15 mouse cellular contexts compared by ENCODE assay signal in genomic region chr10:86272826-86273225, GRCm38 (mm10). TPM values are rescaled to one million over a fixed set of nuclear protein-coding genes. Genes with fewer than 3 reads are reported as not detected.
DNase-seq lines count a peak whose midpoint lies in the region; ATAC-seq and TF ChIP-seq lines count a peak whose summit lies in the region.
"Had no signal": no experiment of that assay in that cellular context is flagged by ENCODE, and none has a peak within 500 bp of the region (broad histone marks: within the 10 kb centered on the region; RNA-seq: fewer than 3 reads in every experiment).

No protein-coding gene starts in this region.

- H3K4me3 ChIP-seq in forebrain, embryonic 13.5 days: no peak overlapping the region
- H3K4me3 ChIP-seq in forebrain, embryonic 14.5 days (ENCODE audit: low read depth, low read length): no peak overlapping the region
- H3K4me3 ChIP-seq in heart, postnatal 0 days (ENCODE audit: low read depth, low read length): no peak overlapping the region
- no peak overlapping the region for H3K4me3 ChIP-seq in lung, postnatal 0 days (ENCODE audit: low read depth, low read length)
- H3K4me3 ChIP-seq: neural tube, embryonic 12.5 days had no signal

- DNase-seq in forebrain, embryonic 14.5 days (ENCODE audit: low spot score): no peak
- no peak for DNase-seq in heart, postnatal 0 days (ENCODE audit: low spot score)
- DNase-seq in heart, postnatal 36 days: no peak
- no peak for DNase-seq in lung, postnatal 0 days (ENCODE audit: low spot score)
- no peak for DNase-seq in lung, postnatal 14 days
- no peak for DNase-seq in thymus, postnatal 25 days
- DNase-seq in embryo, embryonic 11 days: no peak
- DNase-seq: cerebellum, postnatal 10 days; left cerebral cortex, postnatal 4 days; right cerebral cortex, postnatal 25 days had no signal

- H3K27ac ChIP-seq in forebrain, embryonic 13.5 days: 0 out of 2 replicates have a peak overlapping the region, but pooled peaks have one; percentile 5
- H3K27ac ChIP-seq in forebrain, embryonic 14.5 days (ENCODE audit: low read depth, low read length): no peak overlapping the region
- H3K27ac ChIP-seq in heart, postnatal 0 days (ENCODE audit: low read depth): peak overlapping the region; percentile 76
- H3K27ac ChIP-seq in lung, postnatal 0 days (ENCODE audit: low read length): peak overlapping the region; percentile 85
- H3K27ac ChIP-seq: hindbrain, postnatal 0 days; liver, embryonic 14.5 days; neural tube, embryonic 12.5 days had no signal

- no peaks in the 10 kb centered on the region for H3K36me3 ChIP-seq in forebrain, embryonic 13.5 days (ENCODE audit: poor library complexity, severe bottlenecking)
- H3K36me3 ChIP-seq in forebrain, embryonic 14.5 days (ENCODE audit: control insufficient read depth, insufficient read depth, low read length): no peaks in the 10 kb centered on the region
- H3K36me3 ChIP-seq in heart, postnatal 0 days (replicated peaks; ENCODE audit: control insufficient read depth, insufficient read depth, low read length): no peaks in the 10 kb centered on the region
- no peaks in the 10 kb centered on the region for H3K36me3 ChIP-seq in lung, postnatal 0 days (ENCODE audit: insufficient read depth, low read length)
- H3K36me3 ChIP-seq: neural tube, embryonic 12.5 days had no signal

- 92% methylated on average over 3 of the region's 3 CpGs for WGBS in forebrain, embryonic 13.5 days
- WGBS in forebrain, embryonic 14.5 days: 94% methylated on average over 3 of the region's 3 CpGs
- 64% methylated on average over 3 of the region's 3 CpGs for WGBS in heart, postnatal 0 days
- 74% methylated on average over 3 of the region's 3 CpGs for WGBS in lung, postnatal 0 days

- H3K9me3 ChIP-seq in forebrain, embryonic 13.5 days (replicated peaks): no peaks in the 10 kb centered on the region
- no peaks in the 10 kb centered on the region for H3K9me3 ChIP-seq in forebrain, embryonic 14.5 days (replicated peaks; ENCODE audit: control insufficient read depth, low read length)
- H3K9me3 ChIP-seq in heart, postnatal 0 days (replicated peaks; ENCODE audit: control insufficient read depth, low read length): no peaks in the 10 kb centered on the region
- H3K9me3 ChIP-seq in lung, postnatal 0 days (ENCODE audit: low read length): no peaks in the 10 kb centered on the region
- H3K9me3 ChIP-seq: neural tube, embryonic 12.5 days had no signal

- no peak for TF ChIP-seq CTCF in heart, postnatal 0 days (IDR thresholded peaks at IDR 0.05; ENCODE audit: low read depth)
- TF ChIP-seq CTCF in lung, postnatal 0 days (IDR thresholded peaks at IDR 0.05): no peak

- H3K27me3 ChIP-seq in forebrain, embryonic 13.5 days: no peaks in the 10 kb centered on the region
- no peaks in the 10 kb centered on the region for H3K27me3 ChIP-seq in forebrain, embryonic 14.5 days (replicated peaks; ENCODE audit: control insufficient read depth, insufficient read depth, low read length)
- no peaks in the 10 kb centered on the region for H3K27me3 ChIP-seq in heart, postnatal 0 days (ENCODE audit: control insufficient read depth, insufficient read depth, low read length)
- no peaks in the 10 kb centered on the region for H3K27me3 ChIP-seq in lung, postnatal 0 days (replicated peaks; ENCODE audit: insufficient read depth, low read length)
- H3K27me3 ChIP-seq: neural tube, embryonic 12.5 days had no signal

- H3K9ac ChIP-seq in forebrain, embryonic 13.5 days: no peak overlapping the region
- no peak overlapping the region for H3K9ac ChIP-seq in forebrain, embryonic 14.5 days (ENCODE audit: low read length)
- no peak overlapping the region for H3K9ac ChIP-seq in heart, postnatal 0 days (replicated peaks; ENCODE audit: low read depth, low read length)
- no peak overlapping the region for H3K9ac ChIP-seq in lung, postnatal 0 days (replicated peaks; ENCODE audit: low read depth)
- H3K9ac ChIP-seq: liver, embryonic 14.5 days; neural tube, embryonic 12.5 days had no signal

- intact Hi-C loops in heart, postnatal 36 days (cut with DNase I): loop anchor here (5.0 kb wide), 2 partner anchors 91 to 136 kb away; no protein-coding TSS in a partner anchor

- no peaks in the 10 kb centered on the region for H3K4me1 ChIP-seq in forebrain, embryonic 13.5 days
- no peaks in the 10 kb centered on the region for H3K4me1 ChIP-seq in forebrain, embryonic 14.5 days (ENCODE audit: control insufficient read depth, insufficient read depth, low read length)
- H3K4me1 ChIP-seq in heart, postnatal 0 days (ENCODE audit: control insufficient read depth, insufficient read depth): no peaks in the 10 kb centered on the region
- H3K4me1 ChIP-seq in lung, postnatal 0 days (ENCODE audit: insufficient read depth, low read depth, low read length): no peaks in the 10 kb centered on the region
- H3K4me1 ChIP-seq: neural tube, embryonic 12.5 days had no signal

- TF ChIP-seq EP300 in heart, postnatal 0 days (IDR thresholded peaks at IDR 0.05; ENCODE audit: low read depth): no peak
- no peak for TF ChIP-seq EP300 in lung, postnatal 0 days (IDR thresholded peaks at IDR 0.05)

- H3K4me2 ChIP-seq in forebrain, embryonic 13.5 days: no peak overlapping the region
- no peak overlapping the region for H3K4me2 ChIP-seq in forebrain, embryonic 14.5 days (ENCODE audit: low read length)
- H3K4me2 ChIP-seq in heart, postnatal 0 days (ENCODE audit: low read depth, low read length): no peak overlapping the region
- no peak overlapping the region for H3K4me2 ChIP-seq in lung, postnatal 0 days (replicated peaks; ENCODE audit: low read depth, low read length)
- H3K4me2 ChIP-seq: neural tube, embryonic 12.5 days had no signal

- no peak for ATAC-seq in forebrain, embryonic 13.5 days
- no peak for ATAC-seq in forebrain, embryonic 14.5 days
- ATAC-seq in heart, postnatal 0 days (ENCODE audit: insufficient read depth, low read depth): no peak
- 0 out of 2 replicates have a peak, but pooled peaks have one; percentile 1 for ATAC-seq in lung, postnatal 0 days
- ATAC-seq: activated CD4-positive, CD25-positive, alpha-beta regulatory T cell, adult 4 months; hindbrain, postnatal 0 days had no signal

RNA-seq across cellular contexts. Expression of gene Timp3, which starts 27.3 kb away (rescaled TPM):
- 13.3 and 13.6 TPM in 2 replicates for polyA plus RNA-seq in forebrain, embryonic 13.5 days (2015; fragmentation: Nextera tagmentation; extraction: Ambion mirVana)
- polyA plus RNA-seq in forebrain, embryonic 14.5 days (2014; fragmentation: Nextera tagmentation; extraction: Ambion mirVana): 7.9 and 13.8 TPM in 2 replicates
- 164 and 257 TPM in 2 replicates for total RNA-seq in heart, postnatal 0 days (2014; rRNA removed; ENCODE audit: low replicate concordance)
- 57.0 and 66.0 TPM in 2 replicates for polyA plus RNA-seq in heart, postnatal 0 days (2015; fragmentation: Nextera tagmentation; extraction: Ambion mirVana)
- 100 to 1,000 TPM; 165 to 209 TPM for total RNA-seq in heart, postnatal 36 days (2021)
- polyA plus RNA-seq in lung, postnatal 0 days (2015; fragmentation: Nextera tagmentation; extraction: Ambion mirVana): 207 and 208 TPM in 2 replicates
- polyA plus RNA-seq: activated CD4-positive, CD25-positive, alpha-beta regulatory T cell, adult 4 months had no signal
